Mouse (Mus musculus) neural tube, embryonic 11.5 days (tissue): ENCODE results near the gene Mpp6. TPM values are rescaled to one million over a fixed set of nuclear protein-coding genes. Genes with fewer than 3 reads are reported as not detected.

Source experiments
- ATAC-seq: fragments of 200-750 bp; cut with Nextera tagmentation; 2 replicates; pipeline ENCODE4 v1.8.0; 2017; ENCODE audit warnings: moderate number of reproducible peaks, mild to moderate bottlenecking, moderate TSS enrichment, moderate library complexity; ENCODE audit not compliant: insufficient read depth, low FRiP score, low TSS enrichment
- DNase-seq: peaks from one replicate; pipeline ENCODE4 v3.0.0-alpha.2; 2015; ENCODE audit warnings: low spot score
- H3K27ac ChIP-seq: fragments of 300-500 bp; sonication (generic); 2 replicates; pipeline ENCODE4 v1.5.1; 2014; ENCODE audit warnings: low read depth, mild to moderate bottlenecking, low read length
- H3K27me3 ChIP-seq: fragments of 300-500 bp; sonication (generic); 2 replicates; pipeline ENCODE4 v1.6.1; 2014; ENCODE audit warnings: mild to moderate bottlenecking, low read length, mixed read lengths; ENCODE audit not compliant: control insufficient read depth, insufficient read depth
- H3K36me3 ChIP-seq: fragments of 300-500 bp; sonication (generic); 2 replicates; pipeline ENCODE4 v1.6.1; 2014; ENCODE audit warnings: mild to moderate bottlenecking, low read length, moderate library complexity, mixed read lengths; ENCODE audit not compliant: control insufficient read depth, insufficient read depth
- H3K4me1 ChIP-seq: fragments of 300-500 bp; sonication (generic); 2 replicates; pipeline ENCODE4 v1.6.1; 2014; ENCODE audit warnings: low read length, mixed read lengths; ENCODE audit not compliant: control insufficient read depth, insufficient read depth
- H3K4me2 ChIP-seq: fragments of 300-500 bp; sonication (generic); 2 replicates; pipeline ENCODE4 v1.6.1; 2014; ENCODE audit warnings: low read depth, mild to moderate bottlenecking, moderate library complexity
- H3K4me3 ChIP-seq: fragments of 300-500 bp; sonication (generic); 2 replicates; pipeline ENCODE4 v1.5.1; 2014; ENCODE audit warnings: low read depth, low read length
- H3K9ac ChIP-seq: fragments of 300-500 bp; sonication (generic); 2 replicates; pipeline ENCODE4 v1.6.1; 2014; ENCODE audit warnings: mild to moderate bottlenecking, low read length
- H3K9me3 ChIP-seq: fragments of 300-500 bp; sonication (generic); 2 replicates; pipeline ENCODE4 v1.6.1; 2016; ENCODE audit warnings: low read length; ENCODE audit not compliant: control insufficient read depth
- WGBS: fragments of 180-500 bp; shearing (Covaris S2); extraction: QIAGEN DNeasy Blood & Tissue Kit; methylation state at CpG from one replicate; pipeline ENCODE4 v1.1.7; 2014; 5-methylcytosine and 5-hydroxymethylcytosine counted together
- polyA plus RNA-seq: library from polyadenylated mRNA; unstranded; fragments of >200 nt; fragmentation: Nextera tagmentation; extraction: Ambion mirVana; gene quantifications from 2 replicates; pipeline ENCODE4 v1.2.1, GENCODE M21; 2014

Mpp6 gene
- 73.6 and 77.0 TPM in 2 replicates for polyA plus RNA-seq

GRCm38 (mm10) chr6:50109757-50110378 lies at the start of gene Mpp6:
Gene Mpp6 (plus strand): TSS chr6:50110241.
- ATAC-seq: peak; percentile 92
- Histone ChIP-seq H3K4me2 (peak within 1 kb of the TSS; percentile 86), H3K4me1 (peaks cover 10% of the 10 kb centered on the region), H3K36me3 (no peaks in the 10 kb centered on the region), H3K4me3 (peak within 1 kb of the TSS; percentile 89), H3K9ac (peak within 1 kb of the TSS; percentile 93), H3K9me3 (no peaks in the 10 kb centered on the region), H3K27me3 (no peaks in the 10 kb centered on the region), H3K27ac (peak within 1 kb of the TSS; percentile 73)
- DNase-seq: peak; percentile 92
- 0% methylated on average over 44 of the region's 74 CpGs for WGBS

DNA sequence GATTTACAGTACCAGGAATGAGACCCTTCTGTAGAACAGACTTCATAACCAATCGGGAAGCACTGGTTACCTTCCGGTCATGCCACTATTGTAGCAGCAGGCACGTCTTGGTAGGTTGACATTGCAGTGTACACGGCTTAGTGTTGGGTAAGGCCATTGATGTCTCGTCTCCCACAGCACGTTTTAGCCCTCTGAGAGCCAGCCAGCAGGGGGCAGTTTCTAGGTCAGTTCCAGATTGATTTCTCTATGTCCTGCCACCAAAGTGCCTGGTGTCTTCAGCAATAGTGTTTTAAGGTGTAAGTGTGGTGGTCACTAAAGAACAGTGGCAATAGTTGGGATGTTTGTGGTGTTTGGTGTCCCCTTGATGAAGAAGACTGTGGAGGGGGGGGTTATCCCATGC lies 43.9 kb upstream of the Mpp6 start:
- Histone ChIP-seq H3K36me3 (no peaks in the 10 kb centered on the region), H3K4me1 (no peaks in the 10 kb centered on the region), H3K4me2 (no peak overlapping the region), H3K9me3 (no peaks in the 10 kb centered on the region), H3K27me3 (no peaks in the 10 kb centered on the region), H3K4me3 (no peak overlapping the region), H3K27ac (no peak overlapping the region), H3K9ac (no peak overlapping the region)
- DNase-seq: no peak
- 81% methylated on average over 6 of the region's 6 CpGs for WGBS
- no peak for ATAC-seq

GRCm38 (mm10) chr6:50068490-50068889 lies 41.6 kb upstream of the Mpp6 start:
- Histone ChIP-seq H3K4me2 (no peak overlapping the region), H3K9ac (no peak overlapping the region), H3K36me3 (no peaks in the 10 kb centered on the region), H3K4me1 (no peaks in the 10 kb centered on the region), H3K27ac (no peak overlapping the region), H3K4me3 (no peak overlapping the region), H3K27me3 (no peaks in the 10 kb centered on the region), H3K9me3 (no peaks in the 10 kb centered on the region)
- ATAC-seq (no peak), DNase-seq (no peak)

DNA sequence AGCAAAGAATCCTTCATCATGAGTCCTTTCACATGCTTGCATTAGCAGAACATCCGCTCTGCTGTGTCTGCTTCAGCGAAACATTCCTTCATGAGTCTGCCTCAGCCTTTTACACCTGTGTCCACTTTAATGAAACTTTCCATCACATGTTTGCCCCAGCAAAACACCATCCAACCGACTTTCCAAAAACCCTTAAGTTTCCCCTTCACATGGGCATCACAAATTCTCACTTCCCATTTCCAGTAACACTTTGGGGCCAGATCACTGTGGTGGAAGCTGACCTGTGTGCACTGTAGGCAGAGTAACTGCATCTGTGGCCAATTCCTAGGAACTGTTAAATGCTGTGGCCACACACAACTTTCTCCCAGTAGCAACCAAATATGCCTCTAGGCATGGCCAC lies 34.8 kb upstream of the Mpp6 start:
- Histone ChIP-seq H3K27me3 (no peaks in the 10 kb centered on the region), H3K4me2 (no peak overlapping the region), H3K4me1 (no peaks in the 10 kb centered on the region), H3K9ac (no peak overlapping the region), H3K27ac (no peak overlapping the region), H3K9me3 (no peaks in the 10 kb centered on the region), H3K4me3 (no peak overlapping the region), H3K36me3 (no peaks in the 10 kb centered on the region)
- ATAC-seq (no peak), DNase-seq (no peak)
- WGBS: 95% methylated on average over 3 of the region's 3 CpGs

DNA sequence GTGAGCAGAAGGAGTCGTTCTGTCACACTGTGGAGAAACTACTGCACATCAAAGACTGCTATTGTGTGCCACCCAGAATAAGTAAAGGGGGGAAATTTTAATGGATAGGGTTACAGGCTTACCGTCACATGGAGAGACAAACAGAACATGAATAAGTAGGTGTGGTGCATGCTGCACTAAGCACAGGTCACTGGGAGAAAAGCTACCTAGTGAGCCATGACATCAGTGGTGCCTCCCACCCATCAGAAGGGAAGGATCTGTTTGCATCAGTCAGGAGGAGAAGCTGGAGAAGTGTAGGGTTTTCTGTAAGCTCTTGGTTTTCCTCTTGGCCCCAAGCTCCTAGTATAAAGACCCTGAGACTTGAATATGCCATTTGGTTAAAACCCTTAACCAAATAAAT lies 33.6 kb upstream of the Mpp6 start:
- Histone ChIP-seq H3K9ac (no peak overlapping the region), H3K9me3 (no peaks in the 10 kb centered on the region), H3K27me3 (no peaks in the 10 kb centered on the region), H3K27ac (no peak overlapping the region), H3K36me3 (no peaks in the 10 kb centered on the region), H3K4me2 (no peak overlapping the region), H3K4me3 (no peak overlapping the region), H3K4me1 (no peaks in the 10 kb centered on the region)
- ATAC-seq: no peak
- WGBS: 56% methylated on average over 2 of the region's 2 CpGs
- DNase-seq: no peak

DNA sequence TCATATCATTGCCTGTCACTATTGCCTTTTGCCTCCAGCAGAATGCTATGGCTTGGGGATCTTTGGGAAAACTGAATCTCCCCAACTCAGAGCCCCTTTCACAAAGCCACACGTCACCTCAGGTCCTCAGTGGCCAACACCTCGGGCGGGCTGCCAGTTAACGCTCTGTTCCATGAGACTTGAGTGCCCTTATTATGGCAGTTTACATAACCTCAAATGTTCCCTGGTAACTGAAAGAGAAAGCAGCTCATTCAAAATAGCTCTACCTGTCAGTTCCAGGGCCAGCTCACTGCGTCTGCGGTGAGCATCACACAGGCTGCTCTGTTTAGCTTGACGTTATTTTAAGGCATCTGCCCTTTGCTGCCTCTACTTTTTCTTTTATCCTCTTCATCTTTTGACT lies 29.6 kb upstream of the Mpp6 start:
- Histone ChIP-seq H3K36me3 (no peaks in the 10 kb centered on the region), H3K27me3 (no peaks in the 10 kb centered on the region), H3K9ac (no peak overlapping the region), H3K4me2 (no peak overlapping the region), H3K27ac (no peak overlapping the region), H3K4me1 (no peaks in the 10 kb centered on the region), H3K4me3 (no peak overlapping the region), H3K9me3 (no peaks in the 10 kb centered on the region)
- no peak for DNase-seq
- WGBS: 81% methylated on average over 7 of the region's 7 CpGs
- no peak for ATAC-seq

GRCm38 (mm10) chr6:50085206-50085605 lies 24.8 kb upstream of the Mpp6 start:
- no peak for DNase-seq
- Histone ChIP-seq H3K9ac (no peak overlapping the region), H3K4me2 (no peak overlapping the region), H3K4me3 (no peak overlapping the region), H3K4me1 (no peaks in the 10 kb centered on the region), H3K36me3 (no peaks in the 10 kb centered on the region), H3K27ac (no peak overlapping the region), H3K27me3 (no peaks in the 10 kb centered on the region), H3K9me3 (no peaks in the 10 kb centered on the region)
- ATAC-seq: no peak
- WGBS: 68% methylated on average over 4 of the region's 4 CpGs

DNA sequence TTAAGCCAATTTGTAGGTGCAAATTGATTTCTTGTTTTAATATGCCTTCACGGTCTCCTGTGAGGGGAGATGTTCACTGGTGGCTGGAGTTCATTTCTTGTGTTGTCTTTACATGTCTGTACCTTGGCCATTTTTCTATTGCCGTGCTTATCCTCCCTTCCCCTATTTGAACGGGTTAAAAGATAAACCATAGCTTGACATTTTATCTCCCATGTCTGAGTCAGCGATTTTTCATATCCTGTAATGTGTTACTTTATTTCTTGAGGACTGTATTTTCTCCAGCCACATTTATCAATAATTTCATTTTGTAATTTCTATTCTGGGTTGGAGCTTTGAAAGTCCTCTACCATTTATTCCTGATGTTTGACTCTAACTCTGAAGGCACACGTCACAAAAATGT lies 20.7 kb upstream of the Mpp6 start:
- WGBS: 88% methylated on average over 5 of the region's 5 CpGs
- H3K36me3 ChIP-seq: no peaks in the 10 kb centered on the region
- no peaks in the 10 kb centered on the region for H3K9me3 ChIP-seq
- H3K9ac ChIP-seq: no peak overlapping the region
- H3K4me2 ChIP-seq: no peak overlapping the region
- ATAC-seq (no peak), DNase-seq (no peak)
- no peak overlapping the region for H3K4me3 ChIP-seq
- H3K27me3 ChIP-seq: no peaks in the 10 kb centered on the region
- H3K4me1 ChIP-seq: no peaks in the 10 kb centered on the region
- no peak overlapping the region for H3K27ac ChIP-seq

- no peak for ATAC-seq
- WGBS: 85% methylated on average over 7 of the region's 7 CpGs
- H3K36me3 ChIP-seq: no peaks in the 10 kb centered on the region
- no peak overlapping the region for H3K9ac ChIP-seq
- no peak overlapping the region for H3K4me2 ChIP-seq
- no peak overlapping the region for H3K4me3 ChIP-seq
- no peak for DNase-seq
- H3K27ac ChIP-seq: no peak overlapping the region
- no peaks in the 10 kb centered on the region for H3K27me3 ChIP-seq
- no peaks in the 10 kb centered on the region for H3K4me1 ChIP-seq
- no peaks in the 10 kb centered on the region for H3K9me3 ChIP-seq
These were observed 19.8 kb upstream of the Mpp6 start for GRCm38 (mm10) chr6:50090221-50090620.
